Mouse (Mus musculus): ENCODE results near the gene AF067063.
"Not testable (repeated sequence)": the region's sequence is repeated elsewhere in the genome, so short reads cannot be mapped to it uniquely, and the experiment has no call there.

The AF067063 gene

DNA sequence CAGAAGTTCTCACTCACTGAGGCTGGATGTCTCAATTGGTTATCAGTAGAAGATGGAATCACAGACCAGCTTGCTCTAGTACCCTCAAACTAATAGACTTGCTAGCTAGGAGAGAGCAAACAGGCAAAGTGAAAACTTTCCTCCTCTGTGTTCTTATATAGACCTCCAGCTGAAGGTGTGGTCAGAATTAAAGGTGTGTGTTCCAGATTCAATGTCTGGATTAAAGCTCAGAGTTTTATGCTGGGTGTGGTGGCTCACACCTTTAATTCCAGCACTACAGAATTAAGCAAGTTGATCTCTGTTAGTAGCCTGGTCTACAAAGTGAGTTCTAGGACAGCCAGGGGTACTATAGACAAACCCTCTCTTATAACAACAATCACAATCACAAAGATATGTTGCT is at the start of gene AF067063:
AF067063 (minus strand) TSS at position 101 of the 400 bp plus-strand sequence.
- not testable (repeated sequence) for DNase-seq (ENCODE audit: inconsistent age in 2 of 2, low spot score in 1 of 2)

DNA sequence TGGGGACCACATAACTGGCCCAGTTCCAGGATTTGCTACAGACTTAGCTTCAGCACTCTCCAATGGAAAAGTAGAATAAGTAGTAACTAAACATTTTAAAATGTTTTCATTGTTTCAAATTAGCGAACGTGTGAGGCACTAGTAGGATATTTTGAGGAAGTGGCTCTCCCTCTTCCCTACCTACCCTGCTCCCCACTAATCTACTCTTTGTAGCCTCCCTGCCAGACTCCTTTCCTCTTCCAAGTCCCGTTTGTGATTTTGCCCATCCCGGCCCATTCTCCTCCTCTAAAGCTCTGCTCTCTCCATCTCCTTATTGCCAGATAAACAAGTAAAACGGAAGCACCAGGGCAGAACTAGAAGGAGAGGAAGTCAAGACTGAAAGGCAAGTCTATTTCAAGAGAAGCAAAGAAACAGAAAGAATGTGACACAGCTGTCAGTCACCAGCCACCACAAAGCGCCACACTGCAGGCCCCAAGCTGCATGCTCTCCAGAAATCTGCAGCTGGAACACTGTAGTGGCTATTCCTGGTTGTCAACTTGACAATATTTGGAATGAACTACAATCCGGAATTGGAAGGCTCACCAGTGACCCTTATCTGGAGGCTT is 34.5 kb upstream of the AF067063 start:
- DNase-seq (ENCODE audit: inconsistent age in 2 of 2, low spot score in 1 of 2), result not testable (repeated sequence)

- not testable (repeated sequence) for DNase-seq (ENCODE audit: inconsistent age in 2 of 2, low spot score in 1 of 2)
These were observed 32.4 kb upstream of the AF067063 start for GRCm38 (mm10) chr13:119862399-119862798.

GRCm38 (mm10) chr13:119839982-119840381 is 10.0 kb upstream of the AF067063 start:
- DNase-seq (ENCODE audit: inconsistent age in 2 of 2, low spot score in 1 of 2), result peak in 1 of 2 experiments; percentile 36

DNA sequence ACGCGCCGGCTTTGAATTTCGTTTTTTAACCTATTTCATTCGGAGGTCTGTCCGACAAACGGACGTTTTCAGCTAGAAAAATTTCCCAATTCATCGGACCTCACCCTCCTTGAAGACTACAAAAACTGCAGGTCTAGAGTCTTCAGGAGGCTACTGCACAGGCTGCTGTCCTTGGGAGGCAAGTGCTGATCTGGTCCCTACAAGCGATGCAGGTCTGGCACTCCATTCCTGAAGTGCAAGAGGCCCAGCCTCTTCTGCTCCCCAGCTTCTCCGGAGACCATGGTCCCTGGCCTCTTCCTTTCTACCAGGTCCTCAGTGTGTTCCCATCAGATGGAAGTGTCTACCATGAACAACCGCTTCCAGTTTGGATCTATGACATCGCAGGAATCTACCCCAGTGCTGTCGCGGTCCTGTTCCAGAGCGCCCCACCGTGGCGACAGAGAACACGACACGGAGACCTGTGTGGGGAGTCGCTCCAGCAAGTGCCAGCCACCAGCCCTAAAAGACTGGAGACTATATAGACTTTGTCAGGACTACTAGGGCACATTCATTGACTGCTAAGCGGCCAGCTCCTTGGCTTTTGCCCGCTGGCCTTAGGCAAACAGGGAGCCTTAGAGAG is 7.8 kb upstream of the AF067063 start:
- DNase-seq (ENCODE audit: inconsistent age in 2 of 2, low spot score in 1 of 2), result peak; percentile 37 to 77

- peak; percentile 32 to 80 for DNase-seq (ENCODE audit: inconsistent age in 2 of 2, low spot score in 1 of 2)
These were observed 6.4 kb upstream of the AF067063 start for GRCm38 (mm10) chr13:119836324-119836811.

DNA sequence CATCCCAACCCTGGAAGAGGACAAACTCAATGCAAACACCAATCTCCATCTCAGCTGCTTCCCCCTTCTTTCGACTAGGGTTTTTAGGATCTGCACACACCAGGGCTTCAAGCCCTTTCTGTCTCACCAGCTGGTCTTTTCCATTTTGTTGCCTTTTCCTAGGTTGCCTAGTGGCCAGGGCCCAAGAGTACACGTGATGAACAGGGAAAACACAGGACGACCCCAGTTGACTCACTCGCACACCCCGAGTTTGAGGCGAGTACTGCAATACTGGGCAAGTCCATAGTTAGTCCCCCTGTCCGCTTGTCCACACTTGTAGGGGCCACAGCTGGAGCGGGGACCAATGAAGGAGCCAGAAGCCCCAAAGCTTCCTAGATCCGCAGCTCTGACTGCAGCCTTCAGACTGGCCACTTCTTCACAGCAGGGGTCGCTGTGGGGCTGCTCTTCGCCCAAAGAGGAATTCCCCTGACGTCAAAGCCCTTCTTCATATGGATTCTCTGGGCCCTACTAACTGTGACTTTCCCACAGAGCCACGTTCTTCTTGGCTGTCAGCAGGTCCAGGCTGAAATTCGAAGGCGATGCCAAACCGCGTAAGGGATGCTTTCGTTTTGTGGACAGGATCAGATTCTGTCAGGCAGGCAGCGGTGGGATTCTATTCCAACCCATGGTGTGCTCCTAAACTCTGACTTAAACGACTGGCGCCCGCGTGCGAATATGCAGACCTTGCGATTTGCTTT is 5.5 kb upstream of the AF067063 start, which contains the start of gene D13Ertd608e:
D13Ertd608e (plus strand) TSS at position 687 of the 737 bp plus-strand sequence.
- DNase-seq (ENCODE audit: inconsistent age in 2 of 2, low spot score in 1 of 2), result peak; percentile 49 to 78

DNA sequence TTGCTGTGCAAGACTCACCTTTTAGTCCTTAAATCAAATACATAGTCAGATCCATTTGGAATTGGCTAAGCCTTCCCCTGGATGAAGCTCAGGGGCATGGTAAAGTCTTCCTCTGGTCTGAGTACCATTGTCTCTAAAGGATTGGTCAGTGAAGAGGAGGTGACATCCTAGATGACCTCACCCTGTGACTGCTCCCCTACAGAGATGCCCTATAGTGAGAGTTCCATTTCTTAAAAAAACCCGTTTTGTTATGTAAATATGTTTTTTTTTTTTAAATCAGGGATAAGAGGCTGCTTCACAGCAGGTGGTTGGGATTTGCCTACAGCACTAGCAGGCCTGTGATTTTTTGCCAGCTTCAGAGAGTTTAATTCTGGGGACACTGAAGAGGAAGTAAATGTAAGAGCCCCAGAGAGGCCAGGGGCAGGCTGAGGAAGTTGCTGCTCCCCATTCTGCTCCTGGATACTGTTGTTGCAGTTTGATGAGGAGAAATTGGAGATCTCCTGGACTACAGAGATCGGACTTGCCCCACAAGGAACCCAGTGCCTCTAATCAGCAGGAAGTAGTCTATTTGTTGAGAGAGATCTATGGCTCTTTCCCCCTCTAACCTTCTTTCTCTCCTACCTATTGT is 12.3 kb downstream of the AF067063 start:
- no peak for DNase-seq (ENCODE audit: inconsistent age in 2 of 2, low spot score in 1 of 2)

DNA sequence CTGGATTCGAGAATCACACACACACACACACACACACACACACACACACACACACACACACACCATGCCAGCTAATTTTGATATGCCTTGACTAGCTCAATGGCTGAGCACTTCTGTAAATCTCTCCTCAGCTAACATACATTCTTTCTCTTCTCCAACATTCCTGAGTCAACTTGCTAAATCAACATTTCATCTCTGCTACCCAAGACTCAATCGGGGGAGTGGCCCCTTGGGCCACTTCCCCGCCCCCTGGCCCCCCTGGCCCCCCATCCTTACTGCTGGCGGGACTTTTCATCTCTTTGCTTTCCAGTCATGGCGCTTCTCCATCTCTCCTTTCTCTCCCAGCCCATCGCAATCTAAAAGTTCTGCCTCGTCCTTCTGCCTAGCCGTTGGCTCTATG is 13.2 kb downstream of the AF067063 start:
- no peak for DNase-seq (ENCODE audit: inconsistent age in 2 of 2, low spot score in 1 of 2)

DNA sequence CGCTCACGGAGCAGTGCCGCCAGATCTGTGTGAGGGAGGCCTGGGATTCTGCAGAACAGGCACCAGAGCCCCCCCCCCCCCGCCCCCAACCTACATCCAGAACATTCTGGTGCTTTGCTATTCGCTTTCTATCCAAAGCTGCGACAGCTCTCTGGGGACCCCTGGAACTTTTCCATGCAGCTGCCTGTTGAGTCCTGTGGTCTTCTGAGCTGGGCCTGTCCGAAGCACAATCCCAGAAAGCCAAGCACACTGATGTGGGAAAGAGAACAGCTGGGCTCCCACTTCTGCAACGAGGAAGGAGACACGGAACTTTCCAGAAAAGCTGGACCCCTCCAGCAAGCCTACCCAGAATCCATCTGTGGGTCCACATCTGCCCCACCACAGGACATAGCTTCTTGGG is 20.0 kb downstream of the AF067063 start:
- no peak for DNase-seq (ENCODE audit: inconsistent age in 2 of 2, low spot score in 1 of 2)

DNA sequence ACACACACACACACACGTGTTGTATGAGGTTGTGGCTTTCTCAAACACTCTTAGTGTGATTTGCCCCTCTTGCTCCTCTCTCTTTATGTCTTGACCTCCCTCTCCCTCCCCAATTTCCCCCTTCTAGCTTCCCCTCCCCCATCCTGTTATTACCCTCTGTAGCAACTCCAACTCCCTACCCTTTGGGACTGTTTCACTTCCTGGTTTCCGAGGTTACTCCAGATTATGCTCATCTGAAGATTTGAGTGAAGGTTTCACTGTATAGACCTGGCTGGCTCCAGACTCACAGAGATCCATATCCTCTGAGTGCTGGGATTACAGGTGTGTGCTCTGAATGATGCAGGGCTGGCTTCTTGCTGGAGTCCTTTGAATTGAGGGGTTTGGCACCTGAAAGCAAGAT is 21.1 kb downstream of the AF067063 start:
- no peak for DNase-seq (ENCODE audit: inconsistent age in 2 of 2, low spot score in 1 of 2)

- DNase-seq (ENCODE audit: inconsistent age in 2 of 2, low spot score in 1 of 2), result no peak
These were observed 32.4 kb downstream of the AF067063 start for GRCm38 (mm10) chr13:119797656-119798055.

- no peak for DNase-seq (ENCODE audit: inconsistent age in 2 of 2, low spot score in 1 of 2)
These were observed 37.1 kb downstream of the AF067063 start for GRCm38 (mm10) chr13:119792791-119793404.

- peak; percentile 50 to 65 for DNase-seq (ENCODE audit: inconsistent age in 2 of 2, low spot score in 1 of 2)
These were observed 38.4 kb downstream of the AF067063 start for GRCm38 (mm10) chr13:119791580-119792135.

DNA sequence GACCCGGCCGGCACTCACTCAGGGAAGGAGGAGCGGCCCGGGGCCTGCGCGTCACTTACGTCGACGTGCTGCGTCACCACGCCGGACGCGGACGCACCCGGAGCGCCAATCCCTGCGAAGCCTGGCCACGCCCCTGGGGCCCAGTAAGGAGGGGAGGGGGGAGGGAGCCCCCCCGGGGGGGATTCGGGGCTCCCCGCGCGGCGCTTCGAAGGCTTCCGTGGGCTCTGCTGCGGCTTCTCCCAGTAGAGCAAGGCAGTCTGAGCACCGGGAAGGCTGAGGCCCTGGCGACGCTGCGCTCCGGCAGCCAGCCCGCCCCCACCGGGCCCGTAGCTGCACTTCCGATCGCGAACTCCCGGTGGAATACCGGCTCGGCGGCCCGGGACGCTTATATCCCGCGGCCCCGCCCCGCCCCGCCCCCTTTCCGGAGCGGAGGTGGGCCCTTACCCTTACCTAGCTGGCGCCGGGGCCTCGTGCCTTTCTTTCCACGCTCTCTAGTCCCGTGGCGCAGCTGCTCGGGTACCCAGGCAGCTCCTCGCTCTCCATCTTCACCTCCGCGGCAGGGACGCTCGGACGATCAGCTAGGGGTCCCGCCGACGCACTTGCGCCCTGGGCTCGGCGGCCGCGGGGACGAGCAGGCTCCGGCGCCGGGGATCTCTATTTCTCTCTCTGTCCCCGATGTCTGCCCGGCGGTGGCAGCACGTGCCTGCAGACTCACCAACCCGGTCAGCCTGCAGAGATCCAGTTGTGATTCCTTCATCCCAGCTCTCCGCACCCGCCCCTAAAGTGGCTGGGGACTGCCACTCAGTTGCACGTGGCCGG is 39.0 kb downstream of the AF067063 start, which contains the start of gene Zfp131:
Zfp131 (minus strand) TSS at position 129 of the 819 bp plus-strand sequence.
- DNase-seq (ENCODE audit: inconsistent age in 2 of 2, low spot score in 1 of 2), result peak; percentile 96

- DNase-seq (ENCODE audit: inconsistent age in 2 of 2, low spot score in 1 of 2), result peak; percentile 71 to 92
These were observed 39.9 kb downstream of the AF067063 start for GRCm38 (mm10) chr13:119789851-119790717.

DNA sequence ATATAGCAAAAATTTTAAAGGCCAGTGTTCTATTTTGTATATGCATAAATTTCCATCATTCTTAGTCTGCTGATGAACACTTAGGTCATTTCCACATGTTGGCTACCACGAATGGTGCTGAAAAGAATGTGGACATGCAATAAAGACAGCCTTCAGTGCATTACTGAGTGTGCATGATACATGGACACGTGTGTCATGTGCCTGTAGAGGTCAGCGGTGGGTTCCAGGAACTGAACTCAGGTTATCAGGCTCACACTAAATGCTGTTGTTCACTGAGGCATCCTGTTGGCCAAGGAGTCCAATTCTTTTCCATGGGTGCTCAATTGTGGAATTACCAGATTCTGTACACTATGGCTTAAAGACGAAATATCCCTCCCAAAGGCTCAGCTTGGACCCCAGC is 46.4 kb downstream of the AF067063 start:
- DNase-seq (ENCODE audit: inconsistent age in 2 of 2, low spot score in 1 of 2), result no peak

Measured in adrenal gland, adult (tissue).